Mouse (Mus musculus) limb, embryonic 10.5 days (tissue): ENCODE measurements around the gene Pbx2. TPM values are rescaled to one million over a fixed set of nuclear protein-coding genes. Genes with fewer than 3 reads are reported as not detected.
A peak's percentile ranks its signal among the peaks of the same experiment; 100 is the strongest.

ENCODE experiments used
- DNase-seq: peaks from one replicate; pipeline ENCODE4 v3.0.0-alpha.2; 2017; ENCODE audit warnings: low spot score
- H3K27ac ChIP-seq: fragments of 300-500 bp; sonication (generic); 2 replicates; pipeline ENCODE4 v1.5.1; 2016; ENCODE audit warnings: mild to moderate bottlenecking
- H3K27me3 ChIP-seq: fragments of 300-500 bp; sonication (generic); 2 replicates; pipeline ENCODE4 v1.6.1; 2016; ENCODE audit warnings: low read depth, mild to moderate bottlenecking; ENCODE audit not compliant: poor library complexity, severe bottlenecking
- H3K36me3 ChIP-seq: fragments of 300-500 bp; sonication (generic); 2 replicates; pipeline ENCODE4 v1.6.1; 2016; ENCODE audit warnings: mild to moderate bottlenecking, moderate library complexity
- H3K4me1 ChIP-seq: fragments of 300-500 bp; sonication (generic); 2 replicates; pipeline ENCODE4 v1.6.1; 2016
- H3K4me3 ChIP-seq: fragments of 300-500 bp; sonication (generic); 2 replicates; pipeline ENCODE4 v1.5.1; 2016; ENCODE audit warnings: mild to moderate bottlenecking, moderate library complexity
- H3K9me3 ChIP-seq: fragments of 300-500 bp; sonication (generic); replicated peaks from 2 replicates; pipeline ENCODE4 v1.6.1; 2016; ENCODE audit warnings: mild to moderate bottlenecking
- WGBS: fragments of 180-500 bp; shearing (Covaris S2); methylation state at CpG from one replicate; pipeline ENCODE4 v1.1.7; 2016; 5-methylcytosine and 5-hydroxymethylcytosine counted together
- polyA plus RNA-seq: library from polyadenylated mRNA; unstranded; fragments of >200 nt; fragmentation: Nextera tagmentation; extraction: Ambion mirVana; gene quantifications from 2 replicates; pipeline ENCODE4 v1.2.1, GENCODE M21; 2016

Pbx2 gene
- polyA plus RNA-seq, 1 experiment from 2014 or later, result 22.5 TPM

DNA sequence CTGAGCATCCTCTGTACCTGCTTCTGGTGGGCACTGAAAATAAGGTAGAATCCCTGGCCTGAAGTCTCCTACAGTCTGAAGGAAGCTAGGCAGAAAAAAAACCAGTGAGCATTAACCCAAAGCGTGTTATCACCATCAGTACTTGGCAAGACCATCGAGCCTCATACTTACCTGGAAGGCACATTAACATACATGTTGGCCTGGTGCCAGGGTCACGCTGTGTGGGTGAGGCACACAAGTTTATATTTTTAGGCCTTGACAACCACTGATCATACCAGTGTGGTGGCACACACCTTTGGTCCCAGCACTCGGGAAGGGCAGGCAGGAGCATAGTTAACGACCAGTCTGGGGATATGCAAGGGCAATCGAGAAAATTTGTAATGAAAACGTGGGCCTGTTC lies 16.9 kb downstream of the Pbx2 start:
- WGBS, result 86% methylated on average over 7 of the region's 7 CpGs

GRCm38 (mm10) chr17:34611050-34611449 lies 20.0 kb downstream of the Pbx2 start:
- DNase-seq, result no peak
- no peak overlapping the region for H3K27ac ChIP-seq
- peaks cover 18% of the 10 kb centered on the region for H3K4me1 ChIP-seq
- H3K36me3 ChIP-seq, result peaks cover 79% of the 10 kb centered on the region
- 94% methylated on average over 8 of the region's 8 CpGs for WGBS
- no peaks in the 10 kb centered on the region for H3K27me3 ChIP-seq
- no peak overlapping the region for H3K4me3 ChIP-seq
- no peaks in the 10 kb centered on the region for H3K9me3 ChIP-seq

More for the DNA sequence above, 16.9 kb downstream of the Pbx2 start:
- H3K27me3 ChIP-seq, result no peaks in the 10 kb centered on the region
- peaks cover 49% of the 10 kb centered on the region for H3K36me3 ChIP-seq
- no peak for DNase-seq
- H3K27ac ChIP-seq, result no peak overlapping the region
- H3K4me1 ChIP-seq, result peaks cover 33% of the 10 kb centered on the region
- no peaks in the 10 kb centered on the region for H3K9me3 ChIP-seq
- peak overlapping the region; percentile 4; the same call in 1 of the 2 replicates for H3K4me3 ChIP-seq

DNA sequence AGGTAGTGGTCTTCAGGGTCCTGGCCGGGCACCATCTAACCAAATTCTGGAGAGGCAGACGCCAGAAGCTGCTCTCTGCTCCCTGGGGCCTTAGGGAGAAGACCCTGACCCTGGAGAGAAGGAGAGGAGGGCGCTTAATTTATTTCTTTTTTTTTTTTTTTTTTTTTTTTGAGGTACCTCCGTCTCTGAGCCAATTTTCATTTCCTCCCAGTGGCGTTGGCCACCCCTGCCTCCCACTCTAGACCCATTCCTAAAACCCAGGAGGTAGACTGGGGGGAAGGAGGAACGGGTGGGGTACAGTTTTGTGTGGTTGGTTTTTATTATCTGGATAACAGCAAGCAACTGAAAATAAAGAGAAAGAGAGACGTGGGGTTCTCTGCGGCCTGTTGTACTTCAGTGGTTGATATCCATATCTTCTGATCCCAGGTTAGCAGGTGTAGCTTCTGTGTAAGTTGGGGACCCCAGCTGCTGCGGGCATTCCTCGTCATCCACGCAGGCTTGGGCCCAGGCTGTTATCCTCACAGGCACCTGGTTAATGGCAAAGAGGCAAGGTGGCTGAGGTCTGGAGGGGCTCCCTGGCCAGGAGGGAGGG lies 22.1 kb downstream of the Pbx2 start:
- Histone ChIP-seq H3K4me3 (no peak overlapping the region), H3K27ac (no peak overlapping the region), H3K36me3 (peaks cover 86% of the 10 kb centered on the region), H3K9me3 (no peaks in the 10 kb centered on the region), H3K4me1 (peaks cover 7% of the 10 kb centered on the region; the same call in 1 of the 2 replicates), H3K27me3 (no peaks in the 10 kb centered on the region)
- no peak for DNase-seq
- WGBS, result 89% methylated on average over 11 of the region's 11 CpGs

DNA sequence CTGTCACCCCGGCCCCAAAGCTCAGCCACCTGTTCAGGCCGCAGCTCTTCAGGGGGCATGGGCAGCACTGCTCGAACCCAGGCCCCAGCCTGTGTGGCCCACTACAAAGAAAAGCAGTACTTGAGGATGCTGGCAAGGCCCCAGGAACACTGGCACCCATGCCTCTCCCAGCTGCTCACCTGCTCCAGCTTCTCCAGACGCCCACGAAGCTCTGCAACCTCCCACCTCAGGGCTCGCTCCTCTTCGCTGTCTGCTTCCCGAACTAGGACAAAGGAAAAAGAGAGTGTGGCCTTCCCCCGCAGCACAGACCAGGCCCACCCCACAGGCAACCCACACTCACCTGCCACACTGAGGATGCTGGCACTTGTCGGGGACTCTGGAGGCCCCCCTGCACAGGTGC lies 22.8 kb downstream of the Pbx2 start:
- peak overlapping the region; percentile 21; the same call in 1 of the 2 replicates for H3K4me3 ChIP-seq
- 92% methylated on average over 10 of the region's 10 CpGs for WGBS
- no peak overlapping the region for H3K27ac ChIP-seq
- H3K4me1 ChIP-seq, result peaks cover under 1% of the 10 kb centered on the region; the same call in 1 of the 2 replicates
- no peaks in the 10 kb centered on the region for H3K27me3 ChIP-seq
- DNase-seq, result no peak
- peaks cover 79% of the 10 kb centered on the region for H3K36me3 ChIP-seq
- no peaks in the 10 kb centered on the region for H3K9me3 ChIP-seq

GRCm38 (mm10) chr17:34615871-34616270 lies 24.8 kb downstream of the Pbx2 start, which contains the start of gene Egfl8:
Gene Egfl8, minus strand, starts transcription at chr17:34615971.
- no peak for DNase-seq
- Histone ChIP-seq H3K36me3 (peaks cover 72% of the 10 kb centered on the region), H3K4me1 (no peaks in the 10 kb centered on the region), H3K27me3 (no peaks in the 10 kb centered on the region), H3K9me3 (no peaks in the 10 kb centered on the region), H3K4me3 (no peak within 1 kb of the TSS), H3K27ac (0 out of 2 replicates have a peak within 1 kb of the TSS, but pooled peaks have one; percentile 43)
- WGBS, result 81% methylated on average over 6 of the region's 6 CpGs

GRCm38 (mm10) chr17:34618999-34619398 lies 27.9 kb downstream of the Pbx2 start:
- Histone ChIP-seq H3K27me3 (no peaks in the 10 kb centered on the region), H3K4me1 (no peaks in the 10 kb centered on the region), H3K27ac (no peak overlapping the region), H3K4me3 (no peak overlapping the region), H3K36me3 (peaks cover 70% of the 10 kb centered on the region), H3K9me3 (no peaks in the 10 kb centered on the region)
- 24% methylated on average over 6 of the region's 6 CpGs for WGBS
- peak; percentile 69 for DNase-seq

DNA sequence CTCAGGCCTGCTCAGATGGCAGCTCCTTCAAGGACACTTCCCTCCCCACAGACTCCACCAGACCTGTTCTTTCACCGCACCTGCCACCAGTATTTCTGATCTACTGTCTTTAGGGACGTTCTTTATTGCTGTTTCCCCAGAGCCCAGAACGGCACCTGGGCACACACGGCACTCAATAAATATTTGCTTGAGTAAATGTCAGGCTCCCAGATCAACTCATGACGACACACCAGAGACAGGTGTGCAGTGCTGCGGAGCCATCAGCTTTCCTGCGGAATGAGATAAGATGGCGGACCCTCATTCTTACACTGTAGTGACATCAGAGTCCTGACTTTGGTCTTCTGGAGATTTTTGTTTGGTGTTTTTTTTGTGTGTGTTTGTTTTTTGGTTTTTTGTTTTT lies 29.9 kb downstream of the Pbx2 start:
- H3K36me3 ChIP-seq, result peaks cover 59% of the 10 kb centered on the region
- H3K4me1 ChIP-seq, result peaks cover 1% of the 10 kb centered on the region
- no peak for DNase-seq
- no peaks in the 10 kb centered on the region for H3K27me3 ChIP-seq
- H3K9me3 ChIP-seq, result no peaks in the 10 kb centered on the region
- H3K4me3 ChIP-seq, result no peak overlapping the region
- 93% methylated on average over 8 of the region's 8 CpGs for WGBS
- H3K27ac ChIP-seq, result no peak overlapping the region

GRCm38 (mm10) chr17:34623161-34623560 lies 32.1 kb downstream of the Pbx2 start:
- H3K4me3 ChIP-seq, result no peak overlapping the region
- no peak overlapping the region for H3K27ac ChIP-seq
- H3K36me3 ChIP-seq, result peaks cover 44% of the 10 kb centered on the region
- no peaks in the 10 kb centered on the region for H3K27me3 ChIP-seq
- WGBS, result 88% methylated on average over 9 of the region's 9 CpGs
- DNase-seq, result no peak
- peaks cover 17% of the 10 kb centered on the region for H3K4me1 ChIP-seq
- no peaks in the 10 kb centered on the region for H3K9me3 ChIP-seq

GRCm38 (mm10) chr17:34624981-34625380 lies 33.9 kb downstream of the Pbx2 start:
- Histone ChIP-seq H3K36me3 (peaks cover 43% of the 10 kb centered on the region), H3K27me3 (peaks cover 17% of the 10 kb centered on the region), H3K9me3 (no peaks in the 10 kb centered on the region), H3K4me1 (peaks cover 35% of the 10 kb centered on the region), H3K27ac (no peak overlapping the region), H3K4me3 (no peak overlapping the region)
- DNase-seq, result no peak
- 98% methylated on average over 3 of the region's 3 CpGs for WGBS

GRCm38 (mm10) chr17:34626062-34626772 lies 35.2 kb downstream of the Pbx2 start:
- no peak for DNase-seq
- H3K27ac ChIP-seq, result peak overlapping the region; percentile 92
- H3K27me3 ChIP-seq, result peaks cover 30% of the 10 kb centered on the region
- no peaks in the 10 kb centered on the region for H3K9me3 ChIP-seq
- H3K4me3 ChIP-seq, result peak overlapping the region; percentile 74
- H3K36me3 ChIP-seq, result peaks cover 35% of the 10 kb centered on the region
- peaks cover 47% of the 10 kb centered on the region for H3K4me1 ChIP-seq
- 57% methylated on average over 16 of the region's 16 CpGs for WGBS

- peaks cover 30% of the 10 kb centered on the region for H3K36me3 ChIP-seq
- H3K27me3 ChIP-seq, result peaks cover 35% of the 10 kb centered on the region
- peak overlapping the region; percentile 92 for H3K27ac ChIP-seq
- no peaks in the 10 kb centered on the region for H3K9me3 ChIP-seq
- peak overlapping the region; percentile 74 for H3K4me3 ChIP-seq
- 0% methylated on average over 18 of the region's 18 CpGs for WGBS
- DNase-seq, result peak; percentile 59
- H3K4me1 ChIP-seq, result peaks cover 53% of the 10 kb centered on the region
These were observed 35.7 kb downstream of the Pbx2 start for GRCm38 (mm10) chr17:34626773-34627092.

DNA sequence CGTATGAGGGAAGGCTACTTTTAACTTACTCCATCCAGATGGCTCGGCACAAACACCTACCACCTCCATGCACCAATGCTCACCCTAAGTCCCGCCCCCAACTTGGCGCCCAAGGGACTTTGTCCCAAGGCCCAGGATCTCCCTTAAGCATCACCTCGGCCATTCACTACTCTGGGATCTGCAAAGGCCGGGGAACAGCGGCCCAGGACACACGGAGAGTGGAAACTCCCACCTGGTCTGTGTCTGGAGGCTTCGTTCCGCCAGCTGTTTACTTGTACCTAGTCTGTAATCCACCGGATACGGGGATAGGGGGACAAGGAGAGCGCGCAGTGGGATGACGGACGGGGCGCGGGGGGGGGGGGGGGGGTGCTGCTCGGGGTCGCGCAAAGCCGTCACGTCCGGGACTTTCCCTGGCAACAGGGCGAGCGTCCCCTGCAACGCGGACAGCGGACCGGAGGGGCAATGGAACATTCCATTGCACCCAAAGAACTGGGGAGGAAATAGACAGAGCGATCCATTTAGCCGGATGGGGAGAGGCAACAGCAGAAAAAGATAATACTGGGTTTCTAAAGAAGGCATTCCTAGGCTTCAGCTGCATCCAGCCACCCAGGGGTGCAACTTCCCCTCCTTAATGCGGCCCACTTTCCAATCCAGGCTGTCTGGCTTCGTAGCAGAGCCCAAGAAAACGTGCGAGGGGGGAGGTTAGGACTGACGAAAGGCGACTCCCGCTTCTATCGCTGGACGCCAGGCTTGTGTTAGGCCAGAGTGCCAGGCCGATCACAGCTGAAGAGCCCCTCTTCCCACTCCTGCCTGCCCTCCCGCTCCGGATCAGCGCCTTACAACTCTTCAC lies 36.3 kb downstream of the Pbx2 start:
- no peaks in the 10 kb centered on the region for H3K9me3 ChIP-seq
- WGBS, result under 1% methylated on average over 42 of the region's 45 CpGs
- H3K27me3 ChIP-seq, result peaks cover 41% of the 10 kb centered on the region
- H3K27ac ChIP-seq, result peak overlapping the region; percentile 92
- peak overlapping the region; percentile 74 for H3K4me3 ChIP-seq
- H3K4me1 ChIP-seq, result peaks cover 58% of the 10 kb centered on the region
- DNase-seq, result peak; percentile 94
- peaks cover 25% of the 10 kb centered on the region for H3K36me3 ChIP-seq
